ENCODE assay signal across 8 mouse cellular contexts in the genomic region with DNA sequence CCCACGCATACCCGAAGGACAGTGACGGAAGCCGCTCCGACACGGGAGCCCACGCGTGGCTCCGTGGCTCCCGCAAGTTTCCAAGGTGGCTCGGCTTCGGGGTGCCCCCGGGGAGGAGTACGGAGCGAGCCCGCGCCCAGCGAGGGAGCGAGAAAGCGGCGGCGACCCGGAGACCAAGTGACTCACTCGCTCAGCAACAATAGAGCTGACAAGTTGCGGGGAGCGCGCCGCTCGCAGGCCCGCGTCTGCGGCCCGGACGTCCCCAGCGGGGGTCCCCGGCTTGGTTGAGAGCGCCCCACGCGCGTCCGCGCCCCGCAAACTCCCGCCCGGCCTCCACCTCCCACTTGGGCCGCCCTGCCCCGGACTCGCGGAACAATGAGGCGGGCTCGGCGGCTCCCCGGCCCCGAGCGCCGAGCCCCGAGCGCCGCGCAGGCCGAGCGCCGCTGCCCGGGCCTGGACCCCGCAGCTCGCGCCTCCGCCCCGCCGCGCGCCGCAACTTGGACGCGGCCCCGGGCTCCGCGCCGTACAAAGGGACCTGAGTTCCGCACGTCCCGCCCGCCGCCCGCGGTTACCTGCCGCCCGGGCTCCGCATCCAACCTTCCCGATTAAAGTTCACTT. TPM values are rescaled to one million over a fixed set of nuclear protein-coding genes. Genes with fewer than 3 reads are reported as not detected.
A peak's percentile ranks its signal among the peaks of the same experiment; 100 is the strongest.
DNase-seq lines count a peak whose midpoint lies in the region; ATAC-seq lines count a peak whose summit lies in the region.

No protein-coding gene starts in this region.

- no peaks in the 10 kb centered on the region for H3K27me3 ChIP-seq in heart, embryonic 12.5 days (replicated peaks)
- H3K27me3 ChIP-seq in kidney, embryonic 16.5 days (ENCODE audit: insufficient read depth, low read length), result no peaks in the 10 kb centered on the region
- H3K27me3 ChIP-seq in liver, embryonic 13.5 days, result no peaks in the 10 kb centered on the region
- H3K27me3 ChIP-seq in stomach, embryonic 14.5 days (ENCODE audit: control insufficient read depth, insufficient read depth, low read length), result no peaks in the 10 kb centered on the region

- H3K9ac ChIP-seq in heart, embryonic 12.5 days, result peak overlapping the region; percentile 99
- peak overlapping the region; percentile 100 for H3K9ac ChIP-seq in kidney, embryonic 16.5 days (replicated peaks; ENCODE audit: low read length)
- H3K9ac ChIP-seq in liver, embryonic 13.5 days, result peak overlapping the region; percentile 98
- peak overlapping the region; percentile 99 for H3K9ac ChIP-seq in stomach, embryonic 14.5 days (replicated peaks; ENCODE audit: low read depth, low read length)

- H3K36me3 ChIP-seq in heart, embryonic 12.5 days, result peaks cover 9% of the 10 kb centered on the region
- H3K36me3 ChIP-seq in kidney, embryonic 16.5 days (ENCODE audit: insufficient read depth, low read length), result 0 out of 2 replicates have a peak, but pooled peaks cover 3% of the 10 kb centered on the region
- H3K36me3 ChIP-seq in liver, embryonic 13.5 days, result 0 out of 2 replicates have a peak, but pooled peaks cover 2% of the 10 kb centered on the region
- H3K36me3 ChIP-seq in stomach, embryonic 14.5 days (ENCODE audit: control insufficient read depth, insufficient read depth, low read length), result peaks cover 8% of the 10 kb centered on the region

- WGBS in heart, embryonic 12.5 days, result under 1% methylated on average over 83 of the region's 90 CpGs
- under 1% methylated on average over 70 of the region's 90 CpGs for WGBS in kidney, embryonic 16.5 days
- WGBS in liver, embryonic 13.5 days (ENCODE audit: insufficient replicate concordance), result 0% methylated on average over 88 of the region's 90 CpGs
- WGBS in stomach, embryonic 14.5 days, result under 1% methylated on average over 80 of the region's 90 CpGs

- no peaks in the 10 kb centered on the region for H3K9me3 ChIP-seq in heart, embryonic 12.5 days (replicated peaks)
- H3K9me3 ChIP-seq in kidney, embryonic 16.5 days (ENCODE audit: low read length), result no peaks in the 10 kb centered on the region
- H3K9me3 ChIP-seq in liver, embryonic 13.5 days (replicated peaks), result no peaks in the 10 kb centered on the region
- H3K9me3 ChIP-seq in stomach, embryonic 14.5 days (ENCODE audit: control insufficient read depth, low read depth, low read length), result no peaks in the 10 kb centered on the region

- ATAC-seq in erythroblast, adult 5-6 weeks (replicated peaks; ENCODE audit: low FRiP score, poor library complexity, severe bottlenecking), result peak; percentile 47
- peak; percentile 73 for ATAC-seq in heart, embryonic 12.5 days (ENCODE audit: insufficient number of reproducible peaks, low FRiP score)
- peak; percentile 61 for ATAC-seq in kidney, embryonic 16.5 days (ENCODE audit: low FRiP score, low TSS enrichment)
- ATAC-seq in liver, embryonic 13.5 days (ENCODE audit: low read depth), result peak; percentile 81
- peak; percentile 74; the same call in 1 of the 2 replicates for ATAC-seq in stomach, embryonic 14.5 days (ENCODE audit: insufficient number of reproducible peaks, insufficient read depth, low FRiP score, low read depth)

- peak overlapping the region; percentile 96 for H3K4me3 ChIP-seq in heart, embryonic 12.5 days
- peak overlapping the region; percentile 98 for H3K4me3 ChIP-seq in kidney, embryonic 16.5 days (ENCODE audit: low read length)
- peak overlapping the region; percentile 97 for H3K4me3 ChIP-seq in liver, embryonic 13.5 days (replicated peaks)
- H3K4me3 ChIP-seq in stomach, embryonic 14.5 days (ENCODE audit: low read depth, low read length), result peak overlapping the region; percentile 98

- H3K4me2 ChIP-seq in heart, embryonic 12.5 days, result peak overlapping the region; percentile 84
- peak overlapping the region; percentile 68 for H3K4me2 ChIP-seq in kidney, embryonic 16.5 days (replicated peaks; ENCODE audit: low read depth, low read length)
- H3K4me2 ChIP-seq in liver, embryonic 13.5 days, result peak overlapping the region; percentile 97
- peak overlapping the region; percentile 69; the same call in 1 of the 2 replicates for H3K4me2 ChIP-seq in stomach, embryonic 14.5 days (replicated peaks; ENCODE audit: low read depth, low read length)

- H3K4me1 ChIP-seq in heart, embryonic 12.5 days (replicated peaks), result peaks cover 6% of the 10 kb centered on the region; the same call in 1 of the 2 replicates
- peaks cover 19% of the 10 kb centered on the region for H3K4me1 ChIP-seq in kidney, embryonic 16.5 days (ENCODE audit: insufficient read depth, low read length)
- peaks cover 19% of the 10 kb centered on the region for H3K4me1 ChIP-seq in liver, embryonic 13.5 days (replicated peaks)
- 0 out of 2 replicates have a peak, but pooled peaks cover 3% of the 10 kb centered on the region for H3K4me1 ChIP-seq in stomach, embryonic 14.5 days (ENCODE audit: control insufficient read depth, insufficient read depth, low read length)

- DNase-seq in CD4-positive helper T cell, adult 2 months (ENCODE audit: low read depth, low spot score), result peak; percentile 80
- DNase-seq in brain, adult 2 months (ENCODE audit: low read depth, low spot score), result peak; percentile 84
- DNase-seq in liver, embryonic 13.5 days, result peak; percentile 45
- DNase-seq in naive thymus-derived CD4-positive, alpha-beta T cell, adult 2 months (ENCODE audit: low read depth), result peak; percentile 81

- peak overlapping the region; percentile 92 for H3K27ac ChIP-seq in heart, embryonic 12.5 days (ENCODE audit: poor library complexity, severe bottlenecking)
- H3K27ac ChIP-seq in kidney, embryonic 16.5 days (ENCODE audit: low read length), result peak overlapping the region; percentile 97
- H3K27ac ChIP-seq in liver, embryonic 13.5 days, result peak overlapping the region; percentile 83
- H3K27ac ChIP-seq in stomach, embryonic 14.5 days (ENCODE audit: low read length), result peak overlapping the region; percentile 98

RNA-seq across cellular contexts. Expression of a gene that starts 0.6 kb away (rescaled TPM):
- total RNA-seq in erythroblast, adult 5-6 weeks (2015; ENCODE audit: low replicate concordance), result 22.1 and 28.8 TPM in 2 replicates
- 7.8 and 10.9 TPM in 2 replicates for total RNA-seq in erythroblast, adult 5-6 weeks (2017; ENCODE audit: low replicate concordance)
- 44.7 and 48.3 TPM in 2 replicates for polyA plus RNA-seq in heart, embryonic 12.5 days (2016; fragmentation: Nextera tagmentation; extraction: Ambion mirVana)
- polyA plus RNA-seq in kidney, embryonic 16.5 days (2015; fragmentation: Nextera tagmentation; extraction: Ambion mirVana), result 56.5 and 65.5 TPM in 2 replicates
- polyA plus RNA-seq in liver, embryonic 13.5 days (2015; fragmentation: Nextera tagmentation; extraction: Ambion mirVana), result 9.9 and 11.2 TPM in 2 replicates
- 80.0 and 87.7 TPM in 2 replicates for polyA plus RNA-seq in stomach, embryonic 14.5 days (2014; fragmentation: Nextera tagmentation; extraction: Ambion mirVana)

Comparison
In these comparisons a context has a peak if more than half of its experiments do, and no peak if none do; other contexts are left out.
1. Peak in every context shown above with its lines: DNase-seq, ATAC-seq, H3K4me3 ChIP-seq and H3K27ac ChIP-seq.